Mouse (Mus musculus) heart, adult 2 months (tissue): ENCODE data around the gene Ddx19a.

Experiments used
- CTCF ChIP-seq: fragments of 200-600 bp; IDR thresholded peaks from 2 replicates; pipeline ENCODE4 v1.8.1; 2022; ENCODE audit warnings: antibody characterized with exemption, mild to moderate bottlenecking, moderate library complexity
- EP300 ChIP-seq: fragments of 200-500 bp; IDR thresholded peaks from 2 replicates; pipeline ENCODE4 v1.6.1; 2011; ENCODE audit warnings: low read depth, low read length, control low read depth; ENCODE audit not compliant: insufficient read depth
- POLR2A ChIP-seq: fragments of 200-500 bp; IDR thresholded peaks from 2 replicates; pipeline ENCODE4 v1.6.1; 2011; ENCODE audit warnings: mild to moderate bottlenecking, low read depth, low read length, control low read depth; ENCODE audit not compliant: insufficient read depth

DNA sequence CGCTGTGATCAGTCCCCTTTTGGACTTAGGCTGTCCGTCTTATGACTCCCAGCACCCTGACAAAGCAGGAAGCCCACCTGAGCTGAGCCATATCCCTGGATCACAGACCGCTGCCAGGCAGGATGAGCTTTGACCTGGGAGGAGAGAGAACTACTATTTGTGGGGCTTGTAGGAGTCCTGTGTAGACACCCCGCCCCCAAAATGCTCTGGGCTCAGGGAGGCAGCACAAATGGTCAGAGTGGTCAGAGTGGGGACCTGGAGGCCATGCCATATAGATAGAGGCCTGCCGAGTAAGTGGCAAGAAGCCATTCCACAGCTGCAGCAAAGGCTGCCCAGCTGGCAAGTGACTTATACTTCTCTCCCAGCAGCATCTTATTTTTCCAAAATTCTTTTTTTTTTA is 39.5 kb downstream of the Ddx19a start:
- TF ChIP-seq CTCF (no peak), POLR2A (no peak), EP300 (no peak)
